Mouse (Mus musculus) kidney, postnatal 4 days (tissue): ENCODE data around the gene Lgr4.

Source experiments
- DNase-seq, 2 experiments: peaks; one replicate each; pipeline ENCODE4 v3.0.0; 2021; ENCODE audit warnings: mixed read lengths in 2 of 2

Gene Lgr4

DNA sequence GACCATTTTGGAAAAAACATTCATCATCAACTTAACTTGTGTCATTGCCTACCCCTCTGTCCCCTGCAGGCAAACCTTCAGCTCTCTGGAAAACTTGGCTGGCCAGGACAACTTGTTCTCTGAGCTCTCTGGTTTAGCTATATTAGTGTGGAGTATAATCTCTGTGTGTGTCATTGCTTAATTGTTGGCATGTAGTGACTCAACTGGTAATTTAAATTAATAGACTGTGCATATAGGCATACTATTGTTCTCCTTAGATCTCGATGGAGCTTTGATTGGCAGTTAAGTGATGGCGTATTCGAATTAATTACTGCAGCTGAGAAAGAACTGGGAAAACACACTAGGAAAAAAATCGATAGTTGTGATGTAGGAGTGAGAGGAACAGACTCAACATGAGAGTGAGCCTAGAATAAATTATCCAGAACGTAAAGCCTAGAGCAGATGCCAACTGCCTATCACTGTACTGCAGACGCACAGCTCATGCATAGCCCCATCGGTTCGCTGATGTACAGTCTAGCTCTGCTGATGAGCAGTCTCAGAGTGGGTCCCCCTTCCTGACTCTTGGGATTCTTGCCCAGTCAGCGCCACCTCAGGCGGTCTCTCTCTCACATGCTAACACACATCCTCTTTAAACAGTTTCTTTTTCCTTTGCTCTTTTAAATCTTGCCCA lies 35.7 kb downstream of the Lgr4 start:
- no peak for DNase-seq

DNA sequence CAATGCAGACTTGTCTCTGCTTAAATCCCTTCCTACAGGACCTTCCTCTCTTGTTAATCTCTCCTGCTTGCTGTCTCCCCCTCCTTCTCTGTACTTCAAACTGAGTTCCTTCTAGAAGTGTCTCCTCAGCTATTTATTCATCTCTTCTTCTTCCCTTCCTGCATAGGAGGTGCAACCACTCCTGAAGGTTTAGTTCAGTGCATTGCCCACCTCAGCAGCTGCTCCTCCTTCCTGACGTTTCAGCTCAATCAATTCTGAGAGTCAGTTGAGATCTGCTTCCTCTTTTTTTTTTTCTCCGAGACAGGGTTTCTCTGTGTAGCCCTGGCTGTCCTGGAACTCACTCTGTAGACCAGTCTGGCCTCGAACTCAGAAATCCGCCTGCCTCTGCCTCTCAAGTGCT lies 36.4 kb downstream of the Lgr4 start:
- no peak for DNase-seq

DNA sequence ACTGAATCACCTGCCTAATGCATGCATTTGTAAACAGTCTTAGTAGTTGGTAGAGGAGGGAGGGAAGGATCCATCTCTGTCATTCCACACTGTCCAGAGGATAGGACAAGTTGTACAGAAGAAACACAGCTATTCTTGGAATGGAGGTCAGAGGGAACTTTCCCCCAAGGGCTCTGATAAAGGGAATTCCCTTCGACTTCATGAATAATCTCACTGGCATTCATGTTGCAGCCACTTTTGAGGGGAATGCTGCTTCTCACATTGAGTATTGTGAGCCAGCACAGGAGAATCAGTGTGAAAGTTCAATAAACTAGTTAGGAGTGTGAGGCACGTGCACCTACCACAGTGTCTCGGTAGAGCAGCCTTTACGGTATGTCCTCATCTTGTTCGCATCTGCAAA lies 37.6 kb downstream of the Lgr4 start:
- DNase-seq: no peak

DNA sequence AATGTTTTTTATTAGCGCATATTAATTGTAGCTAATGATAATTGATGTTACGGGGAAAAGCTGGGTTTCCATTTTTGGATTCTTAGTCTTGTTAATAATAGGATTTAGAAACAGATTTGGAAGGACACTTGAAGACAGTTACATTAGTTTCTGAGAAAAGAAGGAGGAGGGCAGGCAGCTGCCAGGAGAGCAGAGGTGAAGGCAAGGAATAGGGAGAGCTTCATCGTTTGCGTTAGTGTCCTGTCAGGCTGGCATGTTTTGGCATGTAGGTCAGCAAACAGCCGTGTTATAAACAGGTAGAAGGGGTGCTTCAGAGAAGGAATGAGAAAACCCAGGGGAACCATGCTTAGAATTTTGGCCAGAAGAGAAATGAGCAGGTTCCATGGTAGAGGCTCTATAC lies 38.5 kb downstream of the Lgr4 start:
- no peak for DNase-seq

DNA sequence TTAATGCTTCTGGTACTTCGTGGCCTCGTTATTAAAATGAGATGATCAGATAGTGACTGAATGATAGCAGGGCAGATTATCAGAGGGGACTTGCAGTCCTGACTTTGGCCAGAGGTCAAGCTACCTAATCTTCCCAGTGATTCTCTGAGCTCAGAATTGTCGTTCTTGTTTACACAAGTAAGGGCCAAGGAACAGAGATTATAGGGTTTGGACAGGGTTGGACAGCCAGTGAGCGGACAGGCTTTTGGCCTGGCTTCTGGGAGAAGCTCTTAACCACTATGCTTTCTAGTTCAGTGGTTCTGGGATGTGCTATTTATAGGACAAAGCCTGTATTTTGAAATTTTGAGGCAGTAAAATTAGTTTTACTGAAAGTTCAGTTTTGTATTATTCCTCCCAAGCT lies 39.3 kb downstream of the Lgr4 start:
- DNase-seq: no peak

DNA sequence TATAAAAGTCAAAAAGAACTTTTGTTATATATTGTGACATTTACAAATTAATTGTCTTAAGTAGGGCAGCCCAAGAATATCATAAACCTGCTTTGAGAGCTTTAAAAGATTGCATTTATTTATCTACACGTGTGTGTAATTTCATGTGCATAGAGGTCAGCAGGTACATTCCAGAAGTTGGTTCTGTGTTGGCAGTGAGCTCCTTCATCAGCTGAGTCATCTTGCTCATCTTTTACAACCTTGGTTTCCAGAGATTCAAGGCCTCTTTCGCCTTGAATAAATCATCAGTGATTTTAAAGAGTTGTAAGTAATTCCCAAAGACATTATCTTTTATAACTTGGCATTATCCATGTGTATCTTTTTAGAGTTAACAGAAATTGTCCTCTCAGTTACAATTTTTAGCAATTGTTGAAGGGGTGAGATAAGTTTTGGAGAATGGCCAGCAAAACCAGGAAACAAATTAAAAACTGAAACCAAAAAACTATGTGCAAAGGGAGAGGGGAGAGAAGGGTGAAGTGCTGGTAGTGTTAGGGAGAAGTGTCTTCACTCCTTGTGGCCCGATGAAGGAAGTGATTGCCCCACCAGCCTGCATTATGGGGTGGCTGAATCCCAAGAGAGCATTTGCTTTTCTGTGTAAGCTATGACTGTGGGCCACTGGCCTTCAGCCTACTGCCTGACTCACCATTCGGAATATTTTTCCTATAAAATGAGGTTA lies 41.4 kb downstream of the Lgr4 start:
- no peak for DNase-seq

DNA sequence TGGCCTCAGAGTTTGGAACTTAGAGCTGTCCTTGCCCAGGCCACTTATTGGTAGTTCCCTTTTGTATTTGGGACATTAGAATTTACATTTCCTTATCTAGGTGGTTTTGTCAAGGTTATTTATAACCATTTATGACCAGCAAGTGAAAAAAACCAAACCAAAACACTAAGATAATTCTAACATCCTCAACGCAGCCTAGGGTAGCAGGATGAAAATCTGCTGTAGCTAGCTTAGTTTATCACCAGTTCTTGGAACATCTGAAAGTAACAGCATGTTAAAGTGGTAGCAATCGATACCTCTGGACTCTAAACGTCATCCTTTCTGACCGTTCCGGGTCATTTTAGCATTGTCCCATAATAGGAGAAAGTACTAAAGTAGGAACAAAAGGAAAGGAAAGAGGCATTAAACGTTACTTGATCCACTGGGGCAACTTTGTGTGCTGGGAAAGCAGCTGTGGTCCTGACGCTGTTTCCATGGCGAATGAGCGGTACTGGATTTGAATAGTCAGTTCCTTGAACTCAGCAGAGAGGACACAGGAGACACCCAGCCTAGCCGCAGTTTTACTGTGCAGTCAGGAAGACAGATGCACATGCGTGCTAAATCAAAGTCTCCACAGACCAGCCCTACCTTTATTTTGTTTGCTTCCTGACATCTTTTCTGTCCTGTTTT lies 42.1 kb downstream of the Lgr4 start:
- DNase-seq: no peak

DNA sequence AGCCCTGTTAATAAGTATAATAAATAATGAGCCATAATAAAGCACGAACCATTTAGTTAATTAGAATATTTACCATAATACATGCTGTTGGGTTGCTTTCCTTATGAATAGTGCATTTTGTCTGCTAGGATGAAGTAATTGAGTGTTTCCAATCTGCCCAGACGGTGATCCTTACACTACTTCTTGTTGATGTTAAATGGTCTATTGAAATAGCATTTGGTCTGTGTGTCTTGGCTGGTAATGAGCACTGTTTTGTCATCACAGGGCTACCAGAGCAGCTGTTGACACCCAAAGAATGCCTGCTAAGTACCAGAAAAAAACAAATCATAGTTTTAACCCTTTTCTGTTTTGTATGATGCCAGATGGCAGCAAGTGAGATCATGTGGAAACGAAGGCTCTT lies 42.8 kb downstream of the Lgr4 start:
- DNase-seq: no peak

DNA sequence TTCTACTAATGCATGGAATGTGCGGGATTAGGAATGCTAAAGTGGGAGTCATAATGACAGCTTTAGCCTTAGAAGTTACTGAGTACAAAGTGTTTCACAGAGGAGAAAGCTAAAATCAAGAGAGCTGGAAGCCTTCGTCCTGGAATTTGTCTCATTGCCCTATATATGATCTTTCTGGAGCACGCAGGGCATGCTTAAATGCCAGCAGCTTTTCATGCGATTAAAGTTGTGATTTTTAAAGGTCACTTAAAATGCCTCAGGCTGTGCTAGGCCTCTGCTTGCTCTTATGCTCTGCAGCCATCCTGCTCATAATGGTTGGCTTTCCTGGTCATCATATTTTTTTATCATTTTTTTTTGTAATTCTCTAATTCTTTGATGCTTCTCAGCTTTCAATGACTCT lies 43.7 kb downstream of the Lgr4 start:
- DNase-seq: no peak

DNA sequence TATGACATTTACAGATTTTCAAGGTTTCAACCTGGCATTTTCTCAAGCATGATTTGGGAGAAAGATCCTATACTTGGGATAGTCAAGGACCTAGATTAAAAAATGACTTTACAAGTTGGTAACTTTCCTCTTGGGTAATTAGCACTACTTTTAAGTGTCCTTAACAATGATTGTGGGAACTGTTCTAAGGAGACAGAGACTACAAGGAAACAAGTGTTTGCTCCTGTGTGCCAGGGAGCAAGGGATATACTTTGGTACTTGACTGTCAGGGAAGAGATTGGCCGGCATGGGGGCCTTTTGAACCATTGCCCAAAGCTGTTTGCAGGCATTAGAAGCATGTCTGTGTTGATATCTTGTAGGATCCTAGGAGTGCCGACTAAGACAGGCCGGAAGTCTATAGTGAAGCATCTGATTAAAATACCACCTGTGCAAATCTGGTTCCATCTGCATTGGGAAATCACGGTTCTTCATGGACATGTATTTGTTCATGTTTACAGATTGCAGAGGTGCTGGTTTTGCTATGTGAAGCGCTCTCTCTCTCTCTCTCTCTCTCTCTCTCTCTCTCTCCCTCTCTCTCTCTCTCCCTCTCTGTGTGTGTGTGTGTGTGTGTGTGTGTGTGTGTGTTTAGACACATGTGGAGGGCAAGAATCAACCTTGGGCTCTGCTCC lies 46.3 kb downstream of the Lgr4 start:
- DNase-seq: no peak

DNA sequence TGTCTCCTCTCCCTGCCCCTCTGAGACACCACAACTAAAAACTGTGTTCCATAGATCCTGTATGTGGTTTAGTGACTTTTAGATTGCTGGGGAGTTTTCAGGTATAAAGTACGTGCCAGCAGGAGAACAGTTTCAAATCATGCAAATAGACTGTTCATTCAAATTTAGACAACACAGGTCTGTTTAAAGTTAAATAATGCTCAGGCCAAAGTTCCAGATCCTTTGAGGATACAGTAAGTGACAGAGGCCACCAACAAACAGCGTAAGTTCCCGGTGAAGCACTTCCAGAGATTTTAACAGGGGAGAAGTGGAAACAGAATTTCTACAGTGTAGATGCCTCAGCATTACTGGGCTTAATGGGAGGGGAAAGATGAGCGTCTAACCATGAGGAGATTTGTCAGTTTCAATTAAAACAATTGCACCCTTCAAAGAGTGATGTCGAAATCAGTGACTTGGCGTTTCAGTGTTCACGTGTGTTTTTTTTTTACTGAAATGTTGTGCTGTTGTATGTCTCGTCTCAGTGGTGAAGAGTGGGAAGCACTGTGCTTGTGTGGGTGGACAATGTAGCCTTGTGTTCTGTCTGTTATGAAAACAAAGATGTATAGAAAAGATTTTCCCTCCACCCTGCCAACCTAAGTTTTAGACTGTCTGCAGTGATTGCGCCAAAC lies 48.4 kb downstream of the Lgr4 start:
- no peak for DNase-seq

DNA sequence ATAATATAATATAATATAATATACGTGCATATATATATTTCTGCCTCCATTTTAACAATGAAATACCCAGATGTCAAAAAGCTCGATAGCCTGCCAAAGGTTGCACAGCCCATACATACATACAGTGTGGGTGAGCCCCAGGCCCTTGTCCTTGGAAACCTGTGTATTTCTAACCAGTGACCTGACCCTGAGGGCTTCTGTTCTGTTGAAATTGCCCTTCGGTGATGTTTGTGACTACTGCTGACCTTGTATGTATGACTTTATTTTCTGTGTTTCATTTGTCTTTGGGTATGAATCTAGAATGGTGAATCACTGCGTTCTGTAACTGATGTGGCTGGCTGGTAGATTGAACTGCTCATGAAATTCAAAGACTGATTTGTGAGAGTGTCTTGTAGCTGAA lies 49.4 kb downstream of the Lgr4 start:
- no peak for DNase-seq

DNA sequence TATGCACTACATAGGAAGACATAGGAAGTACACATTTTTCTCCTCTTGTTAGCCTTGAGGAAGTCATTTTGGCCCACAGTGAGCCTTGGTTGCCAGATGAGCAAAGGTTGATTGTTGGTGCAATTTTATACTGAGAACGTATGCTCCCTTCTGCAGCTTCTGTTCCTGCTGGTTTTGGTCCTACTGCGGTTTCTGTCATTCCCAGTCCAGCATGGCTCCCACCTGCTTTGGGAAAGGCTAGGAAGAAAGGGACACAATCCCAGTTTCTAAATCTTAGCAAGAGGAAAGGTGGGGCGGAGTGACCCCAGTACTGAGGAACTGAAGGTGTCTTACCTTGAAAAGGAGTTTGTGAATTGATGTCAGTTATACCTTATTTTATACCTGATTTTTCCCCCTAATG lies 51.9 kb downstream of the Lgr4 start:
- no peak for DNase-seq

DNA sequence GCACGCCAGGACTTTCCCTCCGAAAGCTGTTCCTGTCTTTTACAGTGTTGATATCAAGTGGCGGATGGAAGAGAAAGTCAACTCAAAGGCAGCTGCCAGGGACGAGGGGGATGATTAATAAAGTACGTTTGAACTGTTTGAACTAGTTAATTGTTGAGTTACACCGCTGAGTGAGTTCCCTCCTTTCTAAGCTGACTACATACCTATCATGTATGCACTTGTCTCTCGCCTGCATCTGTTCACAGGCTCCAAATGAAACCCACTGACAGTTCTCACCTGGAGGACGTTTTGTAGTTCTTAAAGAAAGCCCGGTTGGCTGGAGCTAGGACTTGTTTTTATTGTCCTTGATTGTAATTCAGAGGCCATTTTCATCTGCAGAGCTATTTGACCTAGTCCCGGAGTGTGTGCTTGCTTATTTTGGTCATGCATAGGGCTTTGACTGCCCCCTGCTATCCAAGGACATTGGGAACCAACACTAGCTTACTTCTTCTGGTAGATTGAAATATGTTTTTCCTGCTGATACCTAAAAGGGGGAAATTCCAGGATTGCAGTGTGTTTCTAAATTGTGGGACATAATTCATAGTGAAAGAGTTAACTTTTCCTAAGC lies 52.6 kb downstream of the Lgr4 start:
- DNase-seq: no peak

DNA sequence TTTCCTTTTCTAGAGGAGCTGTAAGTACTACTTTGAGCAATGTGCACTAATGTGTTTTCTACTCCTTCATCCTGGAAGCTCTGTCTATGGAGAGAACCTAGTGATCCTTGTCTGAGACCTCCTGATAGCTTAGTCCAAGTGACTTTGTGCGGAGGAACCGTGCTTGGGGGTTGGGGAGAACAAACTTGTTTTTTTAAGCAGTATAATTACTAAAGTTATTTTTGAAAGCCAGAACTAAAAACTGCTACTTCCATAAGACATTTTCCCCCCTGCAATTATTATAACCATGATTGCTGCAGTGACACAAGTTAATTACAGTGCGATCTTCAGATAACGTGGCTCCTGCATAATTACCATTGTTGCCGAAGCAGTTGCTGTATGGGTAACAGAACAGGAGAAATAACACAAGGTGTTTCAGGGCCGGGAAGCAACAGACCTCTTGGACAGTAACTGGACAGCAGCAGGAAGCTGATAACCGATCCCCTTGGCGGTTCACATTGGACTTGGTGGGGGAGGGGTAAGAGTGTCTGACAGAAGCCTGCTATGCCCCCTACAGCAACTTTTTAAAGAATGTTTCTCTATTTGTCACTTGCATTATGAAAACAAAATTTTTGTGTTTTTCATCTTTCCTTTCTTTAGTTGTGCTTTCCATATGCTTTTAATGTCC lies 53.4 kb downstream of the Lgr4 start:
- DNase-seq: no peak

DNA sequence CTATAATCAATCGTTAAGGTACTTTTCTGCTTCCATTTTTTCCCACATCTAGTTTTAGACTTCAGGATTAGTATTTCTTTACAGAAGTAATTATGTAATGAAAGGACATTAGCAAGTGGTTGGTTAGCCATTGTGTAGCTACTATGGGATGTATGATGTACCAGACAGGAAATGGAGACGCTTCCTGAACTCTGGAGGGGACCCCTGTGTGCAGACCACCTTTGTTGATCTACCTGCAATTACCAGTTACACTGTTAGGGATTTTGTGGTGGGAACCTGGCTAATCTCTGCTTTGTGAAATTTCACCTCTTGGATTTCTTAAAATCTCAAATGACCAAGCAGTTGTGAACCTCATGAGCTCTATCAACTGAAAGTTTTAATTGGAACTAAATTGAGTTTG lies 54.9 kb downstream of the Lgr4 start:
- no peak for DNase-seq

DNA sequence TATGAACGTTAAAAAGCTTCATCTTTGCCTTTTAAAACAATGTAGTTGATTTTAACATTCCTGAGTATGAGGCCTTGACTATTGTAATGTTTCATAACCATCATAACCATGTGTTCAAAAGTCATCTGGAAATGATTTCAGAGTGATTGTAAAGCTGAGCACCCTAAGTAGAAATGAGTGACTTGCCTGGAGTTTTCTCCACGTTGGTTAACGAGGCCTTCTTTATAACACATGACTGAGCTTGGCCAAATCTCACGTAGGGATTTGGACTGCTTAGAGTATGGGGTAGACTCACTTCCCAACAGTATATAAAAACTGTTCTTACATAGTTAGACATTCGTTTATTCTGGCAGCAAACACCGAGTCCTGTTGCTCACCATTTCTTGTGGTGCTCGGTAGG lies 55.5 kb downstream of the Lgr4 start:
- DNase-seq: no peak

DNA sequence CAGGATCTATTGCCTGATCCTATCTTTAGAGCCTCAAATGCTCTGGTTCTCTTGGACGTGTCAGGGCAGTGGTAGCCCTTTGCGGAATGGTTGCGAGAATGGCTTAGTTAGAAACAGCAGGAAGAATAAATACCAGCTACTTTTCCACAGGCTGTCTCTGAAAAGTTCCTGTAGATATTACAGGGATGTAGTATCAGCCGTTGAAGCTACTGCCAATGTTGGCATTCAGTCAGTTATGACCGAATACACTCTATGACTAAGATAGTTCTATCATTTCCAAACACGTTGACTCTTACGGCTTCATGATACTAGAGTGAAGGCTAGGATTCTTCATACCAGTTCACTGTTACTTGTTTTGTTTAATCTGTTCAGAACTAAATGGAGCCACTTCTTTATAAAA lies 57.4 kb downstream of the Lgr4 start:
- no peak for DNase-seq

DNA sequence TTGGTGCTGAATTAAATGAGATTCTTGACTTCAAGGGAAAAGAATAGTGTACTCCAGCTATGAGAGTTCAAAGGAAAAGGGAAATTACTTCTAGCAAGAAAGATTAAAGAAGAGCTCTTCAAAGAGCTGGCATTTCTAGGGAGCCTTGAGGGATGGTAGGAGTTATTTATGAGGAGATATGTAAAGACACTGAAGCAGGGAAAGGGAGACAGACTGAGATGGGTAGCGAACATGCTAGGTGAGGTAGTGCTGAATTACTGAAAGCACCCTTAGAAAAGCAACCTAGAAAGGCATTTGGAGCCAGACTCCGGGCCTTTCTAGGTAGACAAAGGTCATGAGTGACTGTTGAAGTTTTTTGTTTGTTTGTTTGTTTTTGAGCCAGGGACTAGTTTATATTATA lies 58.7 kb downstream of the Lgr4 start:
- DNase-seq: no peak

DNA sequence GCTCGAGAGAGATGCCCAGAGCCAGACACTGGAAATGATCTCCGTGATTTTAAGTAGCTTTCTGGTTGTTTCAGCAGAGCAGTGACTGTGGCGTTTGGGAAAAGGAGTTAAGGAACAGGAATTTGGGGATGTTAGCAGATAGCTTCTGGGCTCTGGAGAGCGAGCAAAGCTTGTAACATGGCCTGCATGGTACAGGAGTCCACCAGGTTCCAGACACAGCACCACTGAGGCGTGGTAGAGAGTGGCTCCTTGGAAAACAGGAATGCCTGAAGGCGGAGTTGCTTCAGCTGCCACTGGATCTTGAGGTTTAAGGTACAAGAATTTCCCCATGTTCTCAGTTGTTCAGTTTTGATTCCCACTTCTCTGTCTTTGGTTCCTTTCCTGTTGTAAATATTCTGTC lies 59.9 kb downstream of the Lgr4 start:
- DNase-seq: peak in 1 of 2 experiments; percentile 34

DNA sequence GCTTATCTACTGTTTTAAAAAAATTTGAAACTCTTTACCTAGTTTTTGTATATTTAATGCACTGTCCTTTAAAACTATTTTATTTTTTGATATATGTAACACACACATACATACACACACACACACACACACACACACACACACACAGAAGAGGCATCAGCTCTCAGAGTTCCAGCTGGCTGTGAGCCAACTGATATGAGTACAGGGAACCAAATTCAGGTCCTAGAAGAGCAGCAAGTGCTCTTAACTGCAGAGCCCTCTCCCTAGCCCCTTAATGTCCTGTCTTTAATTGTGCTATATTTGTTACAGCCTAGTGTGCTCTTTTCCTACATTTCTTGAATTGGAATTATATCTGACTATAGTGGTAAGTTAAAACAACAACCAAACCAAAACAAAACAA lies 61.8 kb downstream of the Lgr4 start:
- DNase-seq: no peak

DNA sequence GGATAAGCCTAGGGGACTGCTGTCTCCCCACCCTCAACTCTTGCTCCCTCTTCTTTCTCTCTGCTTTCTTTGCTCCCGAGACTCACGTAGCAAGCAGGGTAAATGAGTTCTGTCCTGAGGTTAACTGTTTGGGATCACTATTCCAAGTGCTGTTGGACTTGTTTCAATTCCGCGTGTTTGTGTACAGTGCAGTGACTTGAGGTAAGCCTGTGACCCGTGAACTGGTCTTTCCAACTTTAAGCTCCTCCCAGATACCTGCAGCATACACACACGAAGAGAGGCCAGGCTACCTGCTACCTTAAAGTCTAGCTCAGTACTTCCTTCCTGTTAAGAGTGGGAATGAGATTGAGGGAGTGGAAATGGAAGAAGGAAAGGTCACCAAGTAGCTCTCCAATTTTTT lies 66.0 kb downstream of the Lgr4 start:
- no peak for DNase-seq
